Mouse (Mus musculus): Measurements from ENCODE around the gene Arpc3. TPM values are rescaled to one million over a fixed set of nuclear protein-coding genes. Genes with fewer than 3 reads are reported as not detected.
A peak's percentile ranks its signal among the peaks of the same experiment; 100 is the strongest.

Gene Arpc3
- polyA plus RNA-seq, 1 experiment from 2014 or later = 147 TPM

GRCm38 (mm10) chr5:122447857-122448256 is 56.2 kb downstream of the Arpc3 start:
- Histone ChIP-seq H3K27ac (replicated peaks) (peak overlapping the region; percentile 37; the same call in 1 of the 2 replicates), H3K4me1 (replicated peaks; ENCODE audit: control insufficient read depth, insufficient read depth) (no peaks in the 10 kb centered on the region), H3K9me3 (ENCODE audit: control insufficient read depth, low read length) (no peaks in the 10 kb centered on the region), H3K9ac (ENCODE audit: low read length) (no peak overlapping the region), H3K36me3 (ENCODE audit: control insufficient read depth, insufficient read depth, low read length) (peaks cover 11% of the 10 kb centered on the region), H3K4me2 (replicated peaks; ENCODE audit: low read depth) (no peak overlapping the region), H3K27me3 (ENCODE audit: control insufficient read depth, insufficient read depth, low read length) (no peaks in the 10 kb centered on the region), H3K4me3 (ENCODE audit: low read depth, low read length) (no peak overlapping the region)
- TF ChIP-seq EP300 (optimal IDR thresholded peaks at IDR 0.05) (peak; percentile 70), CTCF (IDR thresholded peaks at IDR 0.05; ENCODE audit: low read depth) (0 out of 2 replicates have a peak, but pooled peaks have one; percentile 6)
- 58% methylated on average over 8 of the region's 8 CpGs for WGBS
- peak; percentile 13; the same call in 1 of the 2 replicates for ATAC-seq (ENCODE audit: low FRiP score, low TSS enrichment)
- no peak for DNase-seq (ENCODE audit: low spot score)

- WGBS = 87% methylated on average over 5 of the region's 5 CpGs
- H3K4me3 ChIP-seq (ENCODE audit: low read depth, low read length) = no peak overlapping the region
- no peaks in the 10 kb centered on the region for H3K4me1 ChIP-seq (replicated peaks; ENCODE audit: control insufficient read depth, insufficient read depth)
- TF ChIP-seq EP300 (optimal IDR thresholded peaks at IDR 0.05) (no peak), CTCF (IDR thresholded peaks at IDR 0.05; ENCODE audit: low read depth) (0 out of 2 replicates have a peak, but pooled peaks have one; percentile 3)
- ATAC-seq (ENCODE audit: low FRiP score, low TSS enrichment) (no peak), DNase-seq (ENCODE audit: low spot score) (no peak)
- no peak overlapping the region for H3K4me2 ChIP-seq (replicated peaks; ENCODE audit: low read depth)
- peaks cover 8% of the 10 kb centered on the region for H3K36me3 ChIP-seq (ENCODE audit: control insufficient read depth, insufficient read depth, low read length)
- H3K9me3 ChIP-seq (ENCODE audit: control insufficient read depth, low read length) = no peaks in the 10 kb centered on the region
- H3K9ac ChIP-seq (ENCODE audit: low read length) = no peak overlapping the region
- no peaks in the 10 kb centered on the region for H3K27me3 ChIP-seq (ENCODE audit: control insufficient read depth, insufficient read depth, low read length)
- H3K27ac ChIP-seq (replicated peaks) = no peak overlapping the region
These were observed 57.2 kb downstream of the Arpc3 start for GRCm38 (mm10) chr5:122448869-122449268.

- Histone ChIP-seq H3K4me2 (replicated peaks; ENCODE audit: low read depth) (no peak overlapping the region), H3K36me3 (ENCODE audit: control insufficient read depth, insufficient read depth, low read length) (peaks cover 11% of the 10 kb centered on the region), H3K4me1 (replicated peaks; ENCODE audit: control insufficient read depth, insufficient read depth) (no peaks in the 10 kb centered on the region), H3K4me3 (ENCODE audit: low read depth, low read length) (no peak overlapping the region), H3K9me3 (ENCODE audit: control insufficient read depth, low read length) (no peaks in the 10 kb centered on the region), H3K27me3 (ENCODE audit: control insufficient read depth, insufficient read depth, low read length) (no peaks in the 10 kb centered on the region), H3K9ac (ENCODE audit: low read length) (no peak overlapping the region), H3K27ac (replicated peaks) (no peak overlapping the region)
- no peak for DNase-seq (ENCODE audit: low spot score)
- no peak for ATAC-seq (ENCODE audit: low FRiP score, low TSS enrichment)
- TF ChIP-seq EP300 (optimal IDR thresholded peaks at IDR 0.05) = no peak
- no peak for TF ChIP-seq CTCF (IDR thresholded peaks at IDR 0.05; ENCODE audit: low read depth)
- 69% methylated on average over 7 of the region's 7 CpGs for WGBS
These were observed 58.3 kb downstream of the Arpc3 start for GRCm38 (mm10) chr5:122449946-122450345.

- H3K9ac ChIP-seq (ENCODE audit: low read length) = no peak overlapping the region
- DNase-seq (ENCODE audit: low spot score) = no peak
- WGBS = 53% methylated on average over 5 of the region's 5 CpGs
These were observed 59.2 kb downstream of the Arpc3 start for GRCm38 (mm10) chr5:122450913-122451317.

GRCm38 (mm10) chr5:122451324-122451723 is 59.6 kb downstream of the Arpc3 start:
- H3K27me3 ChIP-seq (ENCODE audit: control insufficient read depth, insufficient read depth, low read length) = no peaks in the 10 kb centered on the region
- no peaks in the 10 kb centered on the region for H3K4me1 ChIP-seq (replicated peaks; ENCODE audit: control insufficient read depth, insufficient read depth)
- DNase-seq (ENCODE audit: low spot score) (no peak), ATAC-seq (ENCODE audit: low FRiP score, low TSS enrichment) (no peak)
- WGBS = 74% methylated on average over 5 of the region's 5 CpGs
- no peak overlapping the region for H3K4me2 ChIP-seq (replicated peaks; ENCODE audit: low read depth)
- H3K4me3 ChIP-seq (ENCODE audit: low read depth, low read length) = no peak overlapping the region
- H3K9me3 ChIP-seq (ENCODE audit: control insufficient read depth, low read length) = no peaks in the 10 kb centered on the region
- peaks cover 16% of the 10 kb centered on the region for H3K36me3 ChIP-seq (ENCODE audit: control insufficient read depth, insufficient read depth, low read length)
- TF ChIP-seq EP300 (optimal IDR thresholded peaks at IDR 0.05) = no peak
- TF ChIP-seq CTCF (IDR thresholded peaks at IDR 0.05; ENCODE audit: low read depth) = no peak
- 0 out of 2 replicates have a peak overlapping the region, but pooled peaks have one; percentile 24 for H3K27ac ChIP-seq (replicated peaks)
- H3K9ac ChIP-seq (ENCODE audit: low read length) = no peak overlapping the region

More at GRCm38 (mm10) chr5:122450913-122451317, 59.2 kb downstream of the Arpc3 start:
- peaks cover 15% of the 10 kb centered on the region for H3K36me3 ChIP-seq (ENCODE audit: control insufficient read depth, insufficient read depth, low read length)
- no peaks in the 10 kb centered on the region for H3K9me3 ChIP-seq (ENCODE audit: control insufficient read depth, low read length)
- H3K4me3 ChIP-seq (ENCODE audit: low read depth, low read length) = no peak overlapping the region
- no peaks in the 10 kb centered on the region for H3K27me3 ChIP-seq (ENCODE audit: control insufficient read depth, insufficient read depth, low read length)
- no peak for ATAC-seq (ENCODE audit: low FRiP score, low TSS enrichment)
- no peaks in the 10 kb centered on the region for H3K4me1 ChIP-seq (replicated peaks; ENCODE audit: control insufficient read depth, insufficient read depth)
- TF ChIP-seq CTCF (IDR thresholded peaks at IDR 0.05; ENCODE audit: low read depth) (no peak), EP300 (optimal IDR thresholded peaks at IDR 0.05) (no peak)
- no peak overlapping the region for H3K4me2 ChIP-seq (replicated peaks; ENCODE audit: low read depth)
- no peak overlapping the region for H3K27ac ChIP-seq (replicated peaks)

GRCm38 (mm10) chr5:122452194-122452593 is 60.5 kb downstream of the Arpc3 start:
- ATAC-seq (ENCODE audit: low FRiP score, low TSS enrichment) = no peak
- TF ChIP-seq CTCF (IDR thresholded peaks at IDR 0.05; ENCODE audit: low read depth) = no peak
- no peak for TF ChIP-seq EP300 (optimal IDR thresholded peaks at IDR 0.05)
- WGBS = 70% methylated on average over 7 of the region's 7 CpGs
- Histone ChIP-seq H3K4me1 (replicated peaks; ENCODE audit: control insufficient read depth, insufficient read depth) (no peaks in the 10 kb centered on the region), H3K9me3 (ENCODE audit: control insufficient read depth, low read length) (no peaks in the 10 kb centered on the region), H3K4me3 (ENCODE audit: low read depth, low read length) (no peak overlapping the region), H3K36me3 (ENCODE audit: control insufficient read depth, insufficient read depth, low read length) (peaks cover 16% of the 10 kb centered on the region), H3K27me3 (ENCODE audit: control insufficient read depth, insufficient read depth, low read length) (no peaks in the 10 kb centered on the region), H3K4me2 (replicated peaks; ENCODE audit: low read depth) (no peak overlapping the region), H3K27ac (replicated peaks) (no peak overlapping the region), H3K9ac (ENCODE audit: low read length) (no peak overlapping the region)
- DNase-seq (ENCODE audit: low spot score) = no peak

Data from stomach, postnatal 0 days (tissue).